Mouse (Mus musculus) CH12.LX (cell line): ENCODE data around the gene Stk39. TPM values are rescaled to one million over a fixed set of nuclear protein-coding genes. Genes with fewer than 3 reads are reported as not detected.

ENCODE experiments used
- DNase-seq: peaks from one replicate; pipeline ENCODE4 v3.0.0-alpha.2; 2013; ENCODE audit errors: extremely low read depth
- H3K27ac ChIP-seq: 2 replicates; pipeline ENCODE4 v1.5.1; 2012; ENCODE audit warnings: low read depth, mild to moderate bottlenecking, control low read depth, moderate library complexity; ENCODE audit not compliant: insufficient read depth
- H3K27me3 ChIP-seq: replicated peaks from 2 replicates; pipeline ENCODE3; 2012; ENCODE audit warnings: inconsistent platforms
- H3K36me3 ChIP-seq, 2 experiments: replicated peaks in 1 of 2; 2 replicates each; pipeline versions ENCODE3 to v1.6.1; 2012; ENCODE audit warnings: inconsistent platforms in 1 of 2, low read length in 1 of 2, mild to moderate bottlenecking in 1 of 2, mixed read lengths in 1 of 2, moderate library complexity in 1 of 2; ENCODE audit not compliant: control insufficient read depth in 1 of 2, insufficient read depth in 1 of 2
- H3K4me1 ChIP-seq, 2 experiments: 2 replicates each; pipeline ENCODE4 v1.6.1; 2012; ENCODE audit warnings: inconsistent platforms in 1 of 2, moderate library complexity in 1 of 2; ENCODE audit not compliant: insufficient read depth in 2 of 2, control insufficient read depth in 1 of 2
- H3K4me2 ChIP-seq: 2 replicates; pipeline ENCODE4 v1.6.1; 2012; ENCODE audit warnings: low read depth, mild to moderate bottlenecking, control low read depth; ENCODE audit not compliant: poor library complexity, insufficient read depth, severe bottlenecking
- H3K4me3 ChIP-seq, 3 experiments: fragments of 150-350 bp in 1 of 3; sonication (generic) in 1 of 3; replicated peaks in 1 of 3; 2 replicates each; pipeline versions ENCODE3 to v1.5.1; 2011 to 2012; ENCODE audit warnings: low read depth in 2 of 3, low read length in 2 of 3, mild to moderate bottlenecking in 2 of 3, moderate library complexity in 2 of 3, control low read depth in 1 of 3, improper control_type of control experiment in 1 of 3, inconsistent platforms in 1 of 3, mixed read lengths in 1 of 3; ENCODE audit not compliant: poor library complexity in 1 of 3
- H3K79me2 ChIP-seq: replicated peaks from 2 replicates; pipeline ENCODE4 v1.6.1; 2012; ENCODE audit warnings: mild to moderate bottlenecking, moderate library complexity; ENCODE audit not compliant: control insufficient read depth, poor library complexity, insufficient read depth, severe bottlenecking; ENCODE audit errors: extremely low read depth
- H3K9ac ChIP-seq: 2 replicates; pipeline ENCODE4 v1.6.1; 2012; ENCODE audit warnings: low read depth, mild to moderate bottlenecking, control low read depth, moderate library complexity; ENCODE audit not compliant: insufficient read depth
- H3K9me3 ChIP-seq: replicated peaks from 2 replicates; pipeline ENCODE3; 2012; ENCODE audit warnings: low read length, inconsistent platforms, mixed read lengths
- BHLHE40 ChIP-seq: IDR thresholded peaks from 2 replicates; pipeline ENCODE4 v1.6.1; 2011; ENCODE audit warnings: mild to moderate bottlenecking, low read depth, low read length, improper control_type of control experiment
- CHD1 ChIP-seq: IDR thresholded peaks from 2 replicates; pipeline ENCODE4 v1.6.1; 2012; ENCODE audit warnings: low read depth, low read length, improper control_type of control experiment, inconsistent platforms
- CHD2 ChIP-seq: IDR thresholded peaks from 2 replicates; pipeline ENCODE4 v1.6.1; 2011; ENCODE audit warnings: low read length, improper control_type of control experiment
- E2F4 ChIP-seq: IDR thresholded peaks from 2 replicates; pipeline ENCODE4 v1.6.1; 2011; ENCODE audit warnings: low read depth, low read length, improper control_type of control experiment; ENCODE audit not compliant: insufficient replicate concordance
- GABPA ChIP-seq: IDR thresholded peaks from 2 replicates; pipeline ENCODE4 v1.6.1; 2012; ENCODE audit warnings: low read depth, low read length, improper control_type of control experiment, inconsistent platforms; ENCODE audit not compliant: insufficient replicate concordance
- MAX ChIP-seq: IDR thresholded peaks from 2 replicates; pipeline ENCODE4 v1.6.1; 2011; ENCODE audit warnings: low read length, improper control_type of control experiment
- MYC ChIP-seq: IDR thresholded peaks from 2 replicates; pipeline ENCODE4 v1.6.1; 2011; ENCODE audit warnings: low read depth, mild to moderate bottlenecking, improper control_type of control experiment, low read length
- NELFE ChIP-seq: IDR thresholded peaks from 2 replicates; pipeline ENCODE4 v1.6.1; 2011; ENCODE audit warnings: low read depth, low read length, improper control_type of control experiment
- NRF1 ChIP-seq: IDR thresholded peaks from 2 replicates; pipeline ENCODE4 v1.6.1; 2014; ENCODE audit warnings: low read depth, mild to moderate bottlenecking, inconsistent platforms, low read length, improper control_type of control experiment, moderate library complexity
- PAX5 ChIP-seq: IDR thresholded peaks from 2 replicates; pipeline ENCODE4 v1.6.1; 2012; ENCODE audit warnings: low read length, inconsistent platforms, mixed read lengths
- POLR2AphosphoS2 ChIP-seq: IDR thresholded peaks from 2 replicates; pipeline ENCODE4 v1.6.1; 2011; ENCODE audit warnings: low read depth, low read length, improper control_type of control experiment
- RAD21 ChIP-seq: IDR thresholded peaks from 2 replicates; pipeline ENCODE4 v1.6.1; 2011; ENCODE audit warnings: low read depth, mild to moderate bottlenecking, low read length, improper control_type of control experiment, moderate library complexity
- RCOR1 ChIP-seq: conservative IDR thresholded peaks from 2 replicates; pipeline ENCODE4 v1.6.1; 2012; ENCODE audit warnings: low read depth, mild to moderate bottlenecking, inconsistent platforms, low read length, improper control_type of control experiment
- SIN3A ChIP-seq: IDR thresholded peaks from 2 replicates; pipeline ENCODE4 v1.6.1; 2012; ENCODE audit warnings: low read length, improper control_type of control experiment, inconsistent platforms
- SMC3 ChIP-seq: IDR thresholded peaks from 2 replicates; pipeline ENCODE4 v1.6.1; 2011; ENCODE audit warnings: low read depth, low read length, improper control_type of control experiment
- TBP ChIP-seq: conservative IDR thresholded peaks from 2 replicates; pipeline ENCODE4 v1.6.1; 2011; ENCODE audit warnings: low read depth, low read length, improper control_type of control experiment
- UBTF ChIP-seq: IDR thresholded peaks from 2 replicates; pipeline ENCODE4 v1.6.1; 2012; ENCODE audit warnings: low read depth, mild to moderate bottlenecking, inconsistent platforms, low read length, improper control_type of control experiment, moderate library complexity
- ZC3H11A ChIP-seq: IDR thresholded peaks from 2 replicates; pipeline ENCODE4 v1.6.1; 2012; ENCODE audit warnings: low read depth, mild to moderate bottlenecking, inconsistent platforms, low read length, improper control_type of control experiment
- dilution Hi-C: fragments of 300-500 bp; cut with MboI; formaldehyde crosslinking; loops from 2 replicates; pipeline ENCODE4 v1.14.3; 2020; ENCODE audit warnings: low sequenced_read_pairs; ENCODE audit not compliant: extremely low pct_unique_long_range_greater_than_20kb, extremely low pct_ligation_motif_present
- in situ Hi-C: fragments of 300-500 bp; cut with MboI; formaldehyde crosslinking; loops from 3 replicates; pipeline ENCODE4 v1.14.3; 2019; ENCODE audit warnings: low sequenced_read_pairs, low pct_ligation_motif_present, low pct_unique_long_range_greater_than_20kb, mixed read lengths
- polyA plus RNA-seq: library from polyadenylated mRNA; unstranded; fragments of >175 nt; gene quantifications from 2 replicates; pipeline ENCODE4 v1.2.1, GENCODE M21; 2012; ENCODE audit warnings: low read depth; ENCODE audit not compliant: insufficient read length
- total RNA-seq, 2 experiments: library from RNA; depleted of rRNA; stranded (reverse); fragments of 300-350 nt in 1 of 2; fragments of >200 nt in 1 of 2; gene quantifications; 2 replicates each; pipeline ENCODE4 v1.2.3; 2012 to 2014

The Stk39 gene
- total and polyA plus RNA-seq, 3 experiments = not detected

DNA sequence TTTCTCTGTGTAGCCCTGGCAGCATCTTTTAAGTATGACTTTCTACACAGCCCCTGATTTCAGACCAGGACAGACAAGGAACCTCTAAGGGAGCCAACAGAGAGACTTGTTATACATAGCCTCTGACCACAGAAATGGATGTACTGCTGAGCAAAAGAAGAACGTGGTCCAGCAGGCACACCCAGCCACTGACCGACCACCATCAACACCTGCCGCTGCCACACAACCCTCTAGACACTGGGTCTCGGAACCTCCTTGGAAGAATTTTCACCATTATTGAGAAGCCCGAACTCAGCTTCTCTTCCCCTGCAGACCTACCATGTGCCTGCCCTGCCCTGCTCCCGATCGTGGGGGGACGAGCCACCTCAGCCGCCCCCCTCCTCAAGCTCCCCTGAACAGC, 154.2 kb downstream of the Stk39 start:
- Histone ChIP-seq H3K9ac (no peak overlapping the region), H3K27me3 (no peaks in the 10 kb centered on the region), H3K36me3 (no peaks in the 10 kb centered on the region), H3K4me3 (no peak overlapping the region), H3K79me2 (no peaks in the 10 kb centered on the region), H3K4me2 (no peak overlapping the region), H3K4me1 (no peaks in the 10 kb centered on the region), H3K27ac (no peak overlapping the region), H3K9me3 (peaks cover 76% of the 10 kb centered on the region)
- in situ Hi-C loops = no loop called here
- no peak for DNase-seq
- dilution Hi-C loops = no loop called here
- TF ChIP-seq SIN3A = no peak

- DNase-seq = no peak
- Histone ChIP-seq H3K4me2 (no peak overlapping the region), H3K79me2 (no peaks in the 10 kb centered on the region), H3K9ac (no peak overlapping the region), H3K9me3 (peaks cover 76% of the 10 kb centered on the region), H3K4me1 (no peaks in the 10 kb centered on the region), H3K27me3 (no peaks in the 10 kb centered on the region), H3K4me3 (no peak overlapping the region), H3K36me3 (no peaks in the 10 kb centered on the region), H3K27ac (no peak overlapping the region)
- in situ Hi-C loops = no loop called here
- dilution Hi-C loops = no loop called here
- TF ChIP-seq NELFE (no peak), ZC3H11A (no peak), GABPA (no peak), BHLHE40 (no peak), SIN3A (no peak), MAX (no peak), CHD1 (no peak), CHD2 (no peak), SMC3 (no peak), PAX5 (no peak), UBTF (no peak), POLR2AphosphoS2 (no peak), RCOR1 (no peak), TBP (no peak), MYC (no peak), NRF1 (no peak), E2F4 (no peak), RAD21 (no peak)
Measured at GRCm38 (mm10) chr2:68317452-68317851, 154.6 kb downstream of the Stk39 start.
